Mouse (Mus musculus) liver, adult 2 months (tissue): ENCODE measurements around the gene Tmem132a.

ENCODE experiments used
- CTCF ChIP-seq: fragments of 200-500 bp; IDR thresholded peaks from 2 replicates; pipeline ENCODE4 v1.5.1; 2011; ENCODE audit warnings: low read depth, low read length, control low read depth
- POLR2A ChIP-seq: fragments of 200-500 bp; IDR thresholded peaks from 2 replicates; pipeline ENCODE4 v1.6.1; 2011; ENCODE audit warnings: low read length, control low read depth; ENCODE audit not compliant: insufficient read depth; ENCODE audit errors: extremely low read depth

DNA sequence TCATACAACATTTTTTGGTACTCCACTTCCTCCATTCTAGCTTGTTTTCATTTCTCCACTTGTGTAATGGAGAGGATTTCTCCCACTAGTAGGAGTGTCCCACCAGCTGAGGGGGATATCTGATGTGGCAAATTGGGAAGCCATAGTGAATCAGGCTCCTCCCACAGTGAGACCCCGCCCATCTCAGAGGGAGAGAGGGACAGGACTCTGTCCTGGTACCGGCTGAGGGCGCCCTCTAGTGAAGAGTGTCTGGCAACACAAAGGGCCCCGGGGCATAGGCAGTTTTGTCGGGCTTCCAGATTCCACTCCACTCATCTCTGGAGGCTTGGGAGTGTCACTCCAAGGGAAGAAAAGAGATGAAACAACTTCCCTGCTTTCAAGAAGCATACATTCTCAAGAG is 38.3 kb downstream of the Tmem132a start:
- no peak for TF ChIP-seq POLR2A
- TF ChIP-seq CTCF = peak; percentile 79
